Comparison of ENCODE assay signal across 24 mouse cellular contexts in the genomic region with DNA sequence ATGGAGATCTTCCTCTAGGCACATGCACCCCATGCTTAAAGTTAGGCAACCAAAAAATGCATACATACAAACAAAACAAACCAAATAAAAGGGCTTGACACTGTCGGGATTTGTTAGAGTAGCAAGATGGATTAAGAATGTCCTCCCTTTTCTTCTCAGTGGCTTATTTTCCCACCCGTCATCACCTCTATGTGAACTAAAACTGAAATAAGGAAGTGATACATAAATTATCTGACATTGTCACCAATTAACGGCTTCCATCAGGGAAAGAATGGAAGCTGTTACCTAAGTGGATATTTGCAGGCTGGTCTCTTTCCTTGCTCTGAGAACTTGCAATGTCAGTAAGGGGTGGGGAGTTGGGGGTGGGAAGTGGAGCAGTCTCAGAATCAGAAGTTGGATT.
A peak's percentile ranks its signal among the peaks of the same experiment; 100 is the strongest.
DNase-seq lines count a peak whose midpoint lies in the region; ATAC-seq and TF ChIP-seq lines count a peak whose summit lies in the region.
"Had no signal": no experiment of that assay in that cellular context is flagged by ENCODE, and none has a peak within 500 bp of the region (broad histone marks: within the 10 kb centered on the region; RNA-seq: fewer than 3 reads in every experiment).

No protein-coding gene starts in this region.

- ATAC-seq in common myeloid progenitor, adult 5-6 weeks (replicated peaks; ENCODE audit: low read depth, poor library complexity, severe bottlenecking): peak; percentile 62; the same call in 1 of the 2 replicates
- ATAC-seq in liver, postnatal 0 days: no peak
- no peak for ATAC-seq in heart, embryonic 12.5 days (ENCODE audit: insufficient number of reproducible peaks, low FRiP score)
- ATAC-seq: CD4-positive, CD25-positive, alpha-beta regulatory T cell, adult 4 months; forebrain, embryonic 13.5 days; forebrain, embryonic 15.5 days; forebrain, postnatal 0 days had no signal

- no peak overlapping the region for H3K27ac ChIP-seq in MEL (ENCODE audit: control insufficient read depth, low read depth, low read length)
- H3K27ac ChIP-seq in liver, postnatal 0 days (ENCODE audit: low read depth): no peak overlapping the region
- H3K27ac ChIP-seq in heart, embryonic 12.5 days (ENCODE audit: poor library complexity, severe bottlenecking): no peak overlapping the region
- H3K27ac ChIP-seq: embryonic facial prominence, embryonic 13.5 days; embryonic facial prominence, embryonic 15.5 days; forebrain, embryonic 13.5 days; forebrain, embryonic 15.5 days had no signal

- H3K4me1 ChIP-seq in MEL (ENCODE audit: control insufficient read depth in 1 of 2, insufficient read depth in 2 of 2, low read length in 2 of 2): no peaks in the 10 kb centered on the region; a peak in 1 of 4 replicates
- H3K4me1 ChIP-seq in liver, postnatal 0 days (ENCODE audit: insufficient read depth): no peaks in the 10 kb centered on the region
- no peaks in the 10 kb centered on the region for H3K4me1 ChIP-seq in heart, embryonic 12.5 days (replicated peaks)
- H3K4me1 ChIP-seq: embryonic facial prominence, embryonic 13.5 days; embryonic facial prominence, embryonic 15.5 days; forebrain, embryonic 13.5 days; forebrain, embryonic 15.5 days had no signal

- 42% methylated on average over 3 of the region's 3 CpGs for WGBS in liver, postnatal 0 days (ENCODE audit: insufficient replicate concordance)
- WGBS in heart, embryonic 12.5 days: 64% methylated on average over 3 of the region's 3 CpGs

- no peak overlapping the region for H3K4me3 ChIP-seq in MEL (ENCODE audit: control insufficient read depth in 1 of 2, insufficient read depth in 1 of 2, low read depth in 2 of 2, low read length in 2 of 2)
- no peak overlapping the region for H3K4me3 ChIP-seq in liver, postnatal 0 days (ENCODE audit: low read depth, low read length)
- H3K4me3 ChIP-seq in heart, embryonic 12.5 days: no peak overlapping the region
- H3K4me3 ChIP-seq: embryonic facial prominence, embryonic 13.5 days; embryonic facial prominence, embryonic 15.5 days; erythroblast, embryonic 14.5 days; forebrain, embryonic 13.5 days; forebrain, embryonic 15.5 days had no signal

- TF ChIP-seq RAD21 in MEL (IDR thresholded peaks at IDR 0.05; ENCODE audit: low read depth, low read length): no peak

- H3K36me3 ChIP-seq in MEL (ENCODE audit: control insufficient read depth in 1 of 2, insufficient read depth in 2 of 2, low read length in 2 of 2): no peaks in the 10 kb centered on the region
- no peaks in the 10 kb centered on the region for H3K36me3 ChIP-seq in liver, postnatal 0 days (replicated peaks; ENCODE audit: insufficient read depth, low read length)
- no peaks in the 10 kb centered on the region for H3K36me3 ChIP-seq in heart, embryonic 12.5 days
- H3K36me3 ChIP-seq: embryonic facial prominence, embryonic 13.5 days; embryonic facial prominence, embryonic 15.5 days; forebrain, embryonic 15.5 days; G1E had no signal

- H3K4me2 ChIP-seq in liver, postnatal 0 days (ENCODE audit: low read depth, low read length): no peak overlapping the region
- no peak overlapping the region for H3K4me2 ChIP-seq in heart, embryonic 12.5 days
- H3K4me2 ChIP-seq: embryonic facial prominence, embryonic 13.5 days; embryonic facial prominence, embryonic 15.5 days; forebrain, embryonic 13.5 days; forebrain, embryonic 15.5 days had no signal

- no peak overlapping the region for H3K9ac ChIP-seq in MEL (ENCODE audit: control insufficient read depth, low read depth, low read length, poor library complexity, severe bottlenecking)
- H3K9ac ChIP-seq in liver, postnatal 0 days (replicated peaks): no peak overlapping the region
- H3K9ac ChIP-seq in heart, embryonic 12.5 days: no peak overlapping the region
- H3K9ac ChIP-seq: embryonic facial prominence, embryonic 13.5 days; embryonic facial prominence, embryonic 15.5 days; forebrain, embryonic 13.5 days; forebrain, embryonic 15.5 days; forebrain, postnatal 0 days had no signal

- no peak for TF ChIP-seq EP300 in MEL (IDR thresholded peaks at IDR 0.05; ENCODE audit: low read depth in 1 of 2, low read length in 2 of 2)
- no peak for TF ChIP-seq EP300 in liver, postnatal 0 days (IDR thresholded peaks at IDR 0.05; ENCODE audit: low read depth)

- H3K9me3 ChIP-seq in MEL (replicated peaks; ENCODE audit: insufficient read depth, low read length): no peaks in the 10 kb centered on the region
- no peaks in the 10 kb centered on the region for H3K9me3 ChIP-seq in liver, postnatal 0 days (ENCODE audit: low read length)
- H3K9me3 ChIP-seq in heart, embryonic 12.5 days (replicated peaks): no peaks in the 10 kb centered on the region
- H3K9me3 ChIP-seq: embryonic facial prominence, embryonic 13.5 days; embryonic facial prominence, embryonic 15.5 days; forebrain, embryonic 13.5 days; forebrain, embryonic 15.5 days; G1E had no signal

- TF ChIP-seq CTCF in MEL (IDR thresholded peaks at IDR 0.05 in 2 of 3, conservative IDR thresholded peaks at IDR 0.05 in 1 of 3; ENCODE audit: control insufficient read depth in 1 of 3, insufficient read depth in 1 of 3, low read depth in 2 of 3, low read length in 3 of 3, poor library complexity in 1 of 3, severe bottlenecking in 1 of 3): no peak
- no peak for TF ChIP-seq CTCF in liver, postnatal 0 days (IDR thresholded peaks at IDR 0.05; ENCODE audit: low read depth)

- H3K27me3 ChIP-seq in MEL (ENCODE audit: control insufficient read depth in 1 of 2, insufficient read depth in 2 of 2, low read length in 2 of 2): no peaks in the 10 kb centered on the region
- H3K27me3 ChIP-seq in liver, postnatal 0 days (ENCODE audit: insufficient read depth, low read length): no peaks in the 10 kb centered on the region
- no peaks in the 10 kb centered on the region for H3K27me3 ChIP-seq in heart, embryonic 12.5 days (replicated peaks)
- H3K27me3 ChIP-seq: embryonic facial prominence, embryonic 13.5 days; embryonic facial prominence, embryonic 15.5 days; forebrain, embryonic 13.5 days; forebrain, embryonic 15.5 days had no signal

- TF ChIP-seq POLR2A in MEL (IDR thresholded peaks at IDR 0.05; ENCODE audit: control insufficient read depth in 1 of 2, insufficient read depth in 1 of 2, low read depth in 1 of 2, low read length in 2 of 2, poor library complexity in 1 of 2): no peak

- peak; percentile 5 for DNase-seq in A20 (ENCODE audit: low read depth, low spot score)
- peak; percentile 17 for DNase-seq in MEL (ENCODE audit: low read depth, low spot score)
- DNase-seq in liver, postnatal 0 days: no peak
- DNase-seq in kidney, postnatal 14 days: no peak
- DNase-seq: adrenal gland, adult 2 months; adrenal gland, postnatal 10 days; adrenal gland, postnatal 25 days; B cell, adult 2 months; cerebellum, adult 11-12 months; cerebellum, adult 2 months; cerebellum, adult 9-10 months; cerebellum, postnatal 10 days; cerebellum, postnatal 25 days; embryo, embryonic 11 days; forebrain, postnatal 0 days had no signal

- H3K79me2 ChIP-seq in MEL (ENCODE audit: control insufficient read depth, insufficient read depth, low read length, poor library complexity): no peaks in the 10 kb centered on the region

TF ChIP-seq in MEL, 35 proteins besides CTCF, POLR2A, EP300 and RAD21:
- TF ChIP-seq KAT2A (conservative IDR thresholded peaks at IDR 0.05; ENCODE audit: low read depth, low read length) (no peak), RCOR1 (IDR thresholded peaks at IDR 0.05; ENCODE audit: low read depth, low read length) (no peak), SIN3A (IDR thresholded peaks at IDR 0.05; ENCODE audit: low read length) (no peak), CHD1 (IDR thresholded peaks at IDR 0.05; ENCODE audit: low read depth, low read length) (no peak)

Comparison
In these comparisons a context has a peak if more than half of its experiments do, and no peak if none do; other contexts are left out.
1. DNase-seq: peak in A20 (single experiment) and MEL (single experiment); none in liver, postnatal 0 days (single experiment) and kidney, postnatal 14 days (single experiment).